Mouse (Mus musculus) CH12.LX (cell line): Measurements from ENCODE around the gene Mtif2. TPM values are rescaled to one million over a fixed set of nuclear protein-coding genes. Genes with fewer than 3 reads are reported as not detected.

Experiments used
- DNase-seq: peaks from one replicate; pipeline ENCODE4 v3.0.0-alpha.2; 2013; ENCODE audit errors: extremely low read depth
- H3K27ac ChIP-seq: 2 replicates; pipeline ENCODE4 v1.5.1; 2012; ENCODE audit warnings: low read depth, mild to moderate bottlenecking, control low read depth, moderate library complexity; ENCODE audit not compliant: insufficient read depth
- H3K27me3 ChIP-seq: replicated peaks from 2 replicates; pipeline ENCODE3; 2012; ENCODE audit warnings: inconsistent platforms
- H3K36me3 ChIP-seq, 2 experiments: replicated peaks in 1 of 2; 2 replicates each; pipeline versions ENCODE3 to v1.6.1; 2012; ENCODE audit warnings: inconsistent platforms in 1 of 2, low read length in 1 of 2, mild to moderate bottlenecking in 1 of 2, mixed read lengths in 1 of 2, moderate library complexity in 1 of 2; ENCODE audit not compliant: control insufficient read depth in 1 of 2, insufficient read depth in 1 of 2
- H3K4me1 ChIP-seq, 2 experiments: 2 replicates each; pipeline ENCODE4 v1.6.1; 2012; ENCODE audit warnings: inconsistent platforms in 1 of 2, moderate library complexity in 1 of 2; ENCODE audit not compliant: insufficient read depth in 2 of 2, control insufficient read depth in 1 of 2
- H3K4me2 ChIP-seq: 2 replicates; pipeline ENCODE4 v1.6.1; 2012; ENCODE audit warnings: low read depth, mild to moderate bottlenecking, control low read depth; ENCODE audit not compliant: poor library complexity, insufficient read depth, severe bottlenecking
- H3K4me3 ChIP-seq, 3 experiments: fragments of 150-350 bp in 1 of 3; sonication (generic) in 1 of 3; replicated peaks in 1 of 3; 2 replicates each; pipeline versions ENCODE3 to v1.5.1; 2011 to 2012; ENCODE audit warnings: low read depth in 2 of 3, low read length in 2 of 3, mild to moderate bottlenecking in 2 of 3, moderate library complexity in 2 of 3, control low read depth in 1 of 3, improper control_type of control experiment in 1 of 3, inconsistent platforms in 1 of 3, mixed read lengths in 1 of 3; ENCODE audit not compliant: poor library complexity in 1 of 3
- H3K79me2 ChIP-seq: replicated peaks from 2 replicates; pipeline ENCODE4 v1.6.1; 2012; ENCODE audit warnings: mild to moderate bottlenecking, moderate library complexity; ENCODE audit not compliant: control insufficient read depth, poor library complexity, insufficient read depth, severe bottlenecking; ENCODE audit errors: extremely low read depth
- H3K9ac ChIP-seq: 2 replicates; pipeline ENCODE4 v1.6.1; 2012; ENCODE audit warnings: low read depth, mild to moderate bottlenecking, control low read depth, moderate library complexity; ENCODE audit not compliant: insufficient read depth
- H3K9me3 ChIP-seq: replicated peaks from 2 replicates; pipeline ENCODE3; 2012; ENCODE audit warnings: low read length, inconsistent platforms, mixed read lengths
- BHLHE40 ChIP-seq: IDR thresholded peaks from 2 replicates; pipeline ENCODE4 v1.6.1; 2011; ENCODE audit warnings: mild to moderate bottlenecking, low read depth, low read length, improper control_type of control experiment
- CHD1 ChIP-seq: IDR thresholded peaks from 2 replicates; pipeline ENCODE4 v1.6.1; 2012; ENCODE audit warnings: low read depth, low read length, improper control_type of control experiment, inconsistent platforms
- CTCF ChIP-seq, 2 experiments: IDR thresholded peaks in 1 of 2; conservative IDR thresholded peaks in 1 of 2; 2 replicates each; pipeline ENCODE4 v1.5.1; 2011 to 2012; ENCODE audit warnings: low read depth in 2 of 2, low read length in 2 of 2, improper control_type of control experiment in 1 of 2, inconsistent platforms in 1 of 2, mild to moderate bottlenecking in 1 of 2, moderate library complexity in 1 of 2
- E2F4 ChIP-seq: IDR thresholded peaks from 2 replicates; pipeline ENCODE4 v1.6.1; 2011; ENCODE audit warnings: low read depth, low read length, improper control_type of control experiment; ENCODE audit not compliant: insufficient replicate concordance
- ELF1 ChIP-seq: IDR thresholded peaks from 2 replicates; pipeline ENCODE4 v1.6.1; 2014; ENCODE audit warnings: low read depth, mild to moderate bottlenecking, inconsistent platforms, low read length, improper control_type of control experiment
- EP300 ChIP-seq: IDR thresholded peaks from 2 replicates; pipeline ENCODE4 v1.6.1; 2011; ENCODE audit warnings: low read length, improper control_type of control experiment
- ETS1 ChIP-seq: conservative IDR thresholded peaks from 2 replicates; pipeline ENCODE4 v1.6.1; 2012; ENCODE audit warnings: low read depth, mild to moderate bottlenecking, inconsistent platforms, low read length, improper control_type of control experiment, moderate library complexity
- HCFC1 ChIP-seq: IDR thresholded peaks from 2 replicates; pipeline ENCODE4 v1.6.1; 2012; ENCODE audit warnings: low read depth, mild to moderate bottlenecking, inconsistent platforms, low read length, improper control_type of control experiment
- IRF4 ChIP-seq: IDR thresholded peaks from 2 replicates; pipeline ENCODE4 v1.6.1; 2014; ENCODE audit warnings: low read depth, mild to moderate bottlenecking, inconsistent platforms, low read length, improper control_type of control experiment
- JUN ChIP-seq: IDR thresholded peaks from 2 replicates; pipeline ENCODE4 v1.6.1; 2011; ENCODE audit warnings: low read depth, mild to moderate bottlenecking, low read length, improper control_type of control experiment, moderate library complexity; ENCODE audit not compliant: insufficient read depth
- JUND ChIP-seq: conservative IDR thresholded peaks from 2 replicates; pipeline ENCODE4 v1.6.1; 2011; ENCODE audit warnings: low read depth, low read length, improper control_type of control experiment
- KAT2A ChIP-seq: IDR thresholded peaks from 2 replicates; pipeline ENCODE4 v1.6.1; 2012; ENCODE audit warnings: low read length, improper control_type of control experiment, inconsistent platforms; ENCODE audit not compliant: insufficient replicate concordance
- MAFK ChIP-seq: IDR thresholded peaks from 2 replicates; pipeline ENCODE4 v1.6.1; 2011; ENCODE audit warnings: low read length, improper control_type of control experiment; ENCODE audit not compliant: insufficient replicate concordance
- MAX ChIP-seq: IDR thresholded peaks from 2 replicates; pipeline ENCODE4 v1.6.1; 2011; ENCODE audit warnings: low read length, improper control_type of control experiment
- MEF2A ChIP-seq: IDR thresholded peaks from 2 replicates; pipeline ENCODE4 v1.6.1; 2014; ENCODE audit warnings: low read depth, mild to moderate bottlenecking, inconsistent platforms, low read length, improper control_type of control experiment, borderline replicate concordance
- MXI1 ChIP-seq: IDR thresholded peaks from 2 replicates; pipeline ENCODE4 v1.6.1; 2011; ENCODE audit warnings: mild to moderate bottlenecking, low read depth, low read length, improper control_type of control experiment
- MYC ChIP-seq: IDR thresholded peaks from 2 replicates; pipeline ENCODE4 v1.6.1; 2011; ENCODE audit warnings: low read depth, mild to moderate bottlenecking, improper control_type of control experiment, low read length
- NELFE ChIP-seq: IDR thresholded peaks from 2 replicates; pipeline ENCODE4 v1.6.1; 2011; ENCODE audit warnings: low read depth, low read length, improper control_type of control experiment
- NRF1 ChIP-seq: IDR thresholded peaks from 2 replicates; pipeline ENCODE4 v1.6.1; 2014; ENCODE audit warnings: low read depth, mild to moderate bottlenecking, inconsistent platforms, low read length, improper control_type of control experiment, moderate library complexity
- POLR2A ChIP-seq: IDR thresholded peaks from 2 replicates; pipeline ENCODE4 v1.6.1; 2011; ENCODE audit warnings: low read depth, mild to moderate bottlenecking, improper control_type of control experiment, low read length
- POLR2AphosphoS2 ChIP-seq: IDR thresholded peaks from 2 replicates; pipeline ENCODE4 v1.6.1; 2011; ENCODE audit warnings: low read depth, low read length, improper control_type of control experiment
- SIN3A ChIP-seq: IDR thresholded peaks from 2 replicates; pipeline ENCODE4 v1.6.1; 2012; ENCODE audit warnings: low read length, improper control_type of control experiment, inconsistent platforms
- SMC3 ChIP-seq: IDR thresholded peaks from 2 replicates; pipeline ENCODE4 v1.6.1; 2011; ENCODE audit warnings: low read depth, low read length, improper control_type of control experiment
- TBP ChIP-seq: conservative IDR thresholded peaks from 2 replicates; pipeline ENCODE4 v1.6.1; 2011; ENCODE audit warnings: low read depth, low read length, improper control_type of control experiment
- TCF12 ChIP-seq: IDR thresholded peaks from 2 replicates; pipeline ENCODE4 v1.6.1; 2014; ENCODE audit warnings: low read depth, mild to moderate bottlenecking, inconsistent platforms, low read length, improper control_type of control experiment
- UBTF ChIP-seq: IDR thresholded peaks from 2 replicates; pipeline ENCODE4 v1.6.1; 2012; ENCODE audit warnings: low read depth, mild to moderate bottlenecking, inconsistent platforms, low read length, improper control_type of control experiment, moderate library complexity
- USF2 ChIP-seq: conservative IDR thresholded peaks from 2 replicates; pipeline ENCODE4 v1.6.1; 2011; ENCODE audit warnings: low read depth, low read length, improper control_type of control experiment
- ZC3H11A ChIP-seq: IDR thresholded peaks from 2 replicates; pipeline ENCODE4 v1.6.1; 2012; ENCODE audit warnings: low read depth, mild to moderate bottlenecking, inconsistent platforms, low read length, improper control_type of control experiment
- dilution Hi-C: fragments of 300-500 bp; cut with MboI; formaldehyde crosslinking; loops from 2 replicates; pipeline ENCODE4 v1.14.3; 2020; ENCODE audit warnings: low sequenced_read_pairs; ENCODE audit not compliant: extremely low pct_unique_long_range_greater_than_20kb, extremely low pct_ligation_motif_present
- in situ Hi-C: fragments of 300-500 bp; cut with MboI; formaldehyde crosslinking; loops from 3 replicates; pipeline ENCODE4 v1.14.3; 2019; ENCODE audit warnings: low sequenced_read_pairs, low pct_ligation_motif_present, low pct_unique_long_range_greater_than_20kb, mixed read lengths
- polyA plus RNA-seq: library from polyadenylated mRNA; unstranded; fragments of >175 nt; gene quantifications from 2 replicates; pipeline ENCODE4 v1.2.1, GENCODE M21; 2012; ENCODE audit warnings: low read depth; ENCODE audit not compliant: insufficient read length
- total RNA-seq, 2 experiments: library from RNA; depleted of rRNA; stranded (reverse); fragments of 300-350 nt in 1 of 2; fragments of >200 nt in 1 of 2; gene quantifications; 2 replicates each; pipeline ENCODE4 v1.2.3; 2012 to 2014

Gene Mtif2
- total and polyA plus RNA-seq, 3 experiments = 38.3 to 68.9 (median 41.7) TPM

GRCm38 (mm10) chr11:29514325-29514681 lies 11.9 kb upstream of the Mtif2 start:
- peak overlapping the region; percentile 98; the same call in 1 of the 2 replicates for H3K4me2 ChIP-seq
- in situ Hi-C loops = no loop called here
- peaks cover 0 to 20% of the 10 kb centered on the region in 2 experiments; a peak in 2 of 4 replicates for H3K4me1 ChIP-seq
- dilution Hi-C loops = no loop called here
- peak overlapping the region; percentile 34; the same call in 1 of the 2 replicates for H3K27ac ChIP-seq
- peaks cover 17% of the 10 kb centered on the region for H3K79me2 ChIP-seq
- H3K9ac ChIP-seq = peak overlapping the region; percentile 67
- TF ChIP-seq MAX (no peak), IRF4 (0 out of 2 replicates have a peak, but pooled peaks have one; percentile 13), EP300 (peak; percentile 56), NRF1 (no peak), HCFC1 (no peak), BHLHE40 (0 out of 2 replicates have a peak, but pooled peaks have one; percentile 28), KAT2A (no peak), SIN3A (peak; percentile 69; the same call in 1 of the 2 replicates), E2F4 (0 out of 2 replicates have a peak, but pooled peaks have one; percentile 44), MXI1 (no peak), MAFK (no peak), CHD1 (peak; percentile 89), TCF12 (no peak)
- no peaks in the 10 kb centered on the region for H3K9me3 ChIP-seq
- H3K36me3 ChIP-seq = peaks cover 8 to 26% of the 10 kb centered on the region in 2 experiments
- H3K4me3 ChIP-seq = peak overlapping the region; percentile 65 to 98 (median 68)
- peak; percentile 44 for DNase-seq
- H3K27me3 ChIP-seq = no peaks in the 10 kb centered on the region

- Histone ChIP-seq H3K27ac (peak within 1 kb of the TSS; percentile 35; the same call in 1 of the 2 replicates), H3K9me3 (no peaks in the 10 kb centered on the region), H3K4me3 (peak within 1 kb of the TSS; percentile 65 to 98 (median 68)), H3K9ac (peak within 1 kb of the TSS; percentile 67), H3K79me2 (peaks cover 17% of the 10 kb centered on the region), H3K27me3 (no peaks in the 10 kb centered on the region), H3K36me3 (peaks cover 8 to 23% of the 10 kb centered on the region in 2 experiments), H3K4me2 (peak within 1 kb of the TSS; percentile 98), H3K4me1 (peaks cover 0 to 20% of the 10 kb centered on the region in 2 experiments; a peak in 2 of 4 replicates)
- in situ Hi-C loops = no loop called here
- dilution Hi-C loops = no loop called here
- DNase-seq = peak; percentile 99
- TF ChIP-seq IRF4 (peak; percentile 64; the same call in 1 of the 2 replicates), CTCF (conservative IDR thresholded peaks at IDR 0.05 in 1 of 2, IDR thresholded peaks at IDR 0.05 in 1 of 2; ENCODE audit: low read depth in 2 of 2, low read length in 2 of 2) (no peak), MEF2A (peak; percentile 59; the same call in 1 of the 2 replicates), POLR2AphosphoS2 (peak; percentile 95; the same call in 1 of the 2 replicates), E2F4 (no peak; the same call in 1 of the 2 replicates), POLR2A (peak; percentile 99), UBTF (0 out of 2 replicates have a peak, but pooled peaks have one; percentile 11), MAX (peak; percentile 86), USF2 (no peak), ZC3H11A (no peak), TCF12 (peak; percentile 90; the same call in 1 of the 2 replicates), ETS1 (peak; percentile 50; the same call in 1 of the 2 replicates), ELF1 (peak; percentile 97), HCFC1 (peak; percentile 72), JUND (no peak), SMC3 (peak; percentile 7; the same call in 1 of the 2 replicates), TBP (peak; percentile 82), NRF1 (peak; percentile 61), MYC (peak; percentile 91), KAT2A (0 out of 2 replicates have a peak, but pooled peaks have one; percentile 22), MXI1 (peak; percentile 61; the same call in 1 of the 2 replicates), CHD1 (no peak), NELFE (peak; percentile 96), JUN (no peak)
Measured at GRCm38 (mm10) chr11:29514682-29515412, 11.4 kb upstream of the Mtif2 start, which contains the start of gene Prorsd1. Prorsd1 (minus strand) TSS chr11:29515033.
